Mouse (Mus musculus): ENCODE data around the gene 9130213A22Rik. TPM values are rescaled to one million over a fixed set of nuclear protein-coding genes. Genes with fewer than 3 reads are reported as not detected.

The 9130213A22Rik gene
- polyA plus RNA-seq (2014; fragmentation: Nextera tagmentation; extraction: Ambion mirVana): 0.39 TPM in 1 of 2 replicates, not detected in the other

- WGBS: under 1% methylated on average over 62 of the region's 66 CpGs
- peak; percentile 95 for DNase-seq (ENCODE audit: low spot score)
- Histone ChIP-seq H3K27me3 (ENCODE audit: control insufficient read depth, insufficient read depth, low read length) (peaks cover 13% of the 10 kb centered on the region), H3K9me3 (ENCODE audit: control insufficient read depth, low read length) (no peaks in the 10 kb centered on the region), H3K27ac (ENCODE audit: low read depth, low read length) (peak within 1 kb of the TSS; percentile 37; the same call in 1 of the 2 replicates), H3K4me1 (replicated peaks; ENCODE audit: control insufficient read depth, insufficient read depth, low read length) (peaks cover 34% of the 10 kb centered on the region), H3K9ac (ENCODE audit: low read length) (peak within 1 kb of the TSS; percentile 69), H3K36me3 (ENCODE audit: control insufficient read depth, insufficient read depth, low read length) (no peaks in the 10 kb centered on the region; the same call in 1 of the 2 replicates), H3K4me3 (ENCODE audit: low read depth, low read length) (peak within 1 kb of the TSS; percentile 76), H3K4me2 (ENCODE audit: low read depth, low read length, severe bottlenecking) (peak within 1 kb of the TSS; percentile 96)
- ATAC-seq (replicated peaks; ENCODE audit: low FRiP score): peak; percentile 66
These were observed at the start of gene 9130213A22Rik for GRCm38 (mm10) chr11:69122336-69122951. 9130213A22Rik (minus strand) TSS chr11:69122589.

GRCm38 (mm10) chr11:69171626-69172025, 49.2 kb upstream of the 9130213A22Rik start:
- no peak overlapping the region for H3K4me2 ChIP-seq (ENCODE audit: low read depth, low read length, severe bottlenecking)
- no peaks in the 10 kb centered on the region for H3K9me3 ChIP-seq (ENCODE audit: control insufficient read depth, low read length)
- no peak overlapping the region for H3K9ac ChIP-seq (ENCODE audit: low read length)
- no peak overlapping the region for H3K4me3 ChIP-seq (ENCODE audit: low read depth, low read length)
- H3K27me3 ChIP-seq (ENCODE audit: control insufficient read depth, insufficient read depth, low read length): no peaks in the 10 kb centered on the region
- no peak overlapping the region for H3K27ac ChIP-seq (ENCODE audit: low read depth, low read length)
- ATAC-seq (replicated peaks; ENCODE audit: low FRiP score) (no peak), DNase-seq (ENCODE audit: low spot score) (peak; percentile 75)
- no peaks in the 10 kb centered on the region for H3K4me1 ChIP-seq (replicated peaks; ENCODE audit: control insufficient read depth, insufficient read depth, low read length)
- 27% methylated on average over 7 of the region's 7 CpGs for WGBS
- H3K36me3 ChIP-seq (ENCODE audit: control insufficient read depth, insufficient read depth, low read length): no peaks in the 10 kb centered on the region

GRCm38 (mm10) chr11:69169313-69169712, 46.9 kb upstream of the 9130213A22Rik start:
- WGBS: 93% methylated on average over 12 of the region's 12 CpGs
- ATAC-seq (replicated peaks; ENCODE audit: low FRiP score) (no peak), DNase-seq (ENCODE audit: low spot score) (no peak)
- no peak overlapping the region for H3K4me3 ChIP-seq (ENCODE audit: low read depth, low read length)
- H3K9ac ChIP-seq (ENCODE audit: low read length): no peak overlapping the region
- no peaks in the 10 kb centered on the region for H3K36me3 ChIP-seq (ENCODE audit: control insufficient read depth, insufficient read depth, low read length)
- H3K27ac ChIP-seq (ENCODE audit: low read depth, low read length): no peak overlapping the region
- no peaks in the 10 kb centered on the region for H3K9me3 ChIP-seq (ENCODE audit: control insufficient read depth, low read length)
- H3K4me1 ChIP-seq (replicated peaks; ENCODE audit: control insufficient read depth, insufficient read depth, low read length): no peaks in the 10 kb centered on the region
- H3K27me3 ChIP-seq (ENCODE audit: control insufficient read depth, insufficient read depth, low read length): no peaks in the 10 kb centered on the region
- no peak overlapping the region for H3K4me2 ChIP-seq (ENCODE audit: low read depth, low read length, severe bottlenecking)

GRCm38 (mm10) chr11:69156800-69157199, 34.4 kb upstream of the 9130213A22Rik start, which contains the start of gene Alox12b:
Alox12b (plus strand) TSS chr11:69156989.
- H3K36me3 ChIP-seq (ENCODE audit: control insufficient read depth, insufficient read depth, low read length): no peaks in the 10 kb centered on the region
- peak within 1 kb of the TSS; percentile 17 for H3K4me3 ChIP-seq (ENCODE audit: low read depth, low read length)
- H3K4me2 ChIP-seq (ENCODE audit: low read depth, low read length, severe bottlenecking): peak within 1 kb of the TSS; percentile 45
- DNase-seq (ENCODE audit: low spot score) (peak; percentile 70), ATAC-seq (replicated peaks; ENCODE audit: low FRiP score) (no peak; the same call in 1 of the 2 replicates)
- H3K9me3 ChIP-seq (ENCODE audit: control insufficient read depth, low read length): no peaks in the 10 kb centered on the region
- H3K4me1 ChIP-seq (replicated peaks; ENCODE audit: control insufficient read depth, insufficient read depth, low read length): peaks cover 6% of the 10 kb centered on the region; the same call in 1 of the 2 replicates
- 0 out of 2 replicates have a peak within 1 kb of the TSS, but pooled peaks have one; percentile 12 for H3K9ac ChIP-seq (ENCODE audit: low read length)
- peaks cover 5% of the 10 kb centered on the region; the same call in 1 of the 2 replicates for H3K27me3 ChIP-seq (ENCODE audit: control insufficient read depth, insufficient read depth, low read length)
- no peak within 1 kb of the TSS for H3K27ac ChIP-seq (ENCODE audit: low read depth, low read length)
- 2% methylated on average over 18 of the region's 18 CpGs for WGBS

GRCm38 (mm10) chr11:69155351-69155750, 33.0 kb upstream of the 9130213A22Rik start:
- H3K27me3 ChIP-seq (ENCODE audit: control insufficient read depth, insufficient read depth, low read length): peaks cover 5% of the 10 kb centered on the region; the same call in 1 of the 2 replicates
- H3K4me3 ChIP-seq (ENCODE audit: low read depth, low read length): no peak overlapping the region
- DNase-seq (ENCODE audit: low spot score) (no peak), ATAC-seq (replicated peaks; ENCODE audit: low FRiP score) (no peak)
- peaks cover 8% of the 10 kb centered on the region; the same call in 1 of the 2 replicates for H3K4me1 ChIP-seq (replicated peaks; ENCODE audit: control insufficient read depth, insufficient read depth, low read length)
- WGBS: 29% methylated on average over 1 of the region's 1 CpGs
- no peaks in the 10 kb centered on the region for H3K9me3 ChIP-seq (ENCODE audit: control insufficient read depth, low read length)
- H3K27ac ChIP-seq (ENCODE audit: low read depth, low read length): no peak overlapping the region
- no peaks in the 10 kb centered on the region for H3K36me3 ChIP-seq (ENCODE audit: control insufficient read depth, insufficient read depth, low read length)
- no peak overlapping the region for H3K4me2 ChIP-seq (ENCODE audit: low read depth, low read length, severe bottlenecking)
- H3K9ac ChIP-seq (ENCODE audit: low read length): no peak overlapping the region

GRCm38 (mm10) chr11:69153831-69154230, 31.4 kb upstream of the 9130213A22Rik start:
- DNase-seq (ENCODE audit: low spot score) (no peak), ATAC-seq (replicated peaks; ENCODE audit: low FRiP score) (no peak)
- Histone ChIP-seq H3K36me3 (ENCODE audit: control insufficient read depth, insufficient read depth, low read length) (no peaks in the 10 kb centered on the region), H3K4me1 (replicated peaks; ENCODE audit: control insufficient read depth, insufficient read depth, low read length) (peaks cover 8% of the 10 kb centered on the region; the same call in 1 of the 2 replicates), H3K4me3 (ENCODE audit: low read depth, low read length) (no peak overlapping the region), H3K9ac (ENCODE audit: low read length) (no peak overlapping the region), H3K27ac (ENCODE audit: low read depth, low read length) (no peak overlapping the region), H3K9me3 (ENCODE audit: control insufficient read depth, low read length) (no peaks in the 10 kb centered on the region), H3K27me3 (ENCODE audit: control insufficient read depth, insufficient read depth, low read length) (peaks cover 5% of the 10 kb centered on the region; the same call in 1 of the 2 replicates), H3K4me2 (ENCODE audit: low read depth, low read length, severe bottlenecking) (no peak overlapping the region)
- WGBS: 83% methylated on average over 8 of the region's 8 CpGs

- H3K4me1 ChIP-seq (replicated peaks; ENCODE audit: control insufficient read depth, insufficient read depth, low read length): 0 out of 2 replicates have a peak, but pooled peaks cover 2% of the 10 kb centered on the region
- no peaks in the 10 kb centered on the region; the same call in 1 of the 2 replicates for H3K27me3 ChIP-seq (ENCODE audit: control insufficient read depth, insufficient read depth, low read length)
- H3K27ac ChIP-seq (ENCODE audit: low read depth, low read length): no peak overlapping the region
- no peaks in the 10 kb centered on the region for H3K9me3 ChIP-seq (ENCODE audit: control insufficient read depth, low read length)
- 0 out of 2 replicates have a peak overlapping the region, but pooled peaks have one; percentile 29 for H3K4me2 ChIP-seq (ENCODE audit: low read depth, low read length, severe bottlenecking)
- no peak overlapping the region for H3K9ac ChIP-seq (ENCODE audit: low read length)
- H3K36me3 ChIP-seq (ENCODE audit: control insufficient read depth, insufficient read depth, low read length): no peaks in the 10 kb centered on the region
- H3K4me3 ChIP-seq (ENCODE audit: low read depth, low read length): no peak overlapping the region; the same call in 1 of the 2 replicates
- ATAC-seq (replicated peaks; ENCODE audit: low FRiP score) (no peak), DNase-seq (ENCODE audit: low spot score) (no peak)
- 70% methylated on average over 6 of the region's 6 CpGs for WGBS
These were observed 28.6 kb upstream of the 9130213A22Rik start for GRCm38 (mm10) chr11:69151004-69151403.

GRCm38 (mm10) chr11:69150444-69150843, 28.1 kb upstream of the 9130213A22Rik start:
- peak; percentile 73 for DNase-seq (ENCODE audit: low spot score)
- H3K27me3 ChIP-seq (ENCODE audit: control insufficient read depth, insufficient read depth, low read length): no peaks in the 10 kb centered on the region; the same call in 1 of the 2 replicates
- H3K4me3 ChIP-seq (ENCODE audit: low read depth, low read length): peak overlapping the region; percentile 3; the same call in 1 of the 2 replicates
- 13% methylated on average over 7 of the region's 7 CpGs for WGBS
- H3K9me3 ChIP-seq (ENCODE audit: control insufficient read depth, low read length): no peaks in the 10 kb centered on the region
- no peak for ATAC-seq (replicated peaks; ENCODE audit: low FRiP score)
- H3K4me1 ChIP-seq (replicated peaks; ENCODE audit: control insufficient read depth, insufficient read depth, low read length): 0 out of 2 replicates have a peak, but pooled peaks cover 2% of the 10 kb centered on the region
- H3K36me3 ChIP-seq (ENCODE audit: control insufficient read depth, insufficient read depth, low read length): no peaks in the 10 kb centered on the region
- no peak overlapping the region for H3K9ac ChIP-seq (ENCODE audit: low read length)
- H3K27ac ChIP-seq (ENCODE audit: low read depth, low read length): no peak overlapping the region
- 0 out of 2 replicates have a peak overlapping the region, but pooled peaks have one; percentile 29 for H3K4me2 ChIP-seq (ENCODE audit: low read depth, low read length, severe bottlenecking)
